Comparison of ENCODE assay signal across 23 mouse cellular contexts in the genomic region with DNA sequence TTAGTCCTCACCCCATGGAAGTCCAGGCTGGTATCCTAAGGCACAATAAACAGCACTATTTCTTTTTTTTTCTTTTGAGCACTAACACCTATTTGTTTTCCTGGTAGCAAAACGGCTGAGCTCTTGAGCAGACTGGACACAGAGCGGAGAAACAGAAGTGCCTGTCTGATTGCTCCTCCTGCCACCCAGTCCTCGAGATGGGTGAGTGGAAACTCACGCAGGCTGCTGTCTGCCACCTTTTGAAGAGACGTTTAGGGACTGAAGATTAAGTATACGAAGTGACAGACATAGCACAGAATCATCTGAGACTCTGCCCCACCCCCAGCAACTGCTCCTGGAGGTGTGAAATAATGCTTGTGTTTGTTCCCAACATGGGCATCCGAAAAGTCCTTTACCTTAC. TPM values are rescaled to one million over a fixed set of nuclear protein-coding genes. Genes with fewer than 3 reads are reported as not detected.
DNase-seq lines count a peak whose midpoint lies in the region; ATAC-seq lines count a peak whose summit lies in the region.
"Had no signal": no experiment of that assay in that cellular context is flagged by ENCODE, and none has a peak within 500 bp of the region (broad histone marks: within the 10 kb centered on the region; RNA-seq: fewer than 3 reads in every experiment).

No protein-coding gene starts in this region.

- WGBS in forebrain, embryonic 13.5 days: 55% methylated on average over 7 of the region's 7 CpGs
- 73% methylated on average over 7 of the region's 7 CpGs for WGBS in forebrain, embryonic 10.5 days
- WGBS in forebrain, embryonic 15.5 days: 43% methylated on average over 7 of the region's 7 CpGs
- WGBS in forebrain, embryonic 12.5 days: 64% methylated on average over 7 of the region's 7 CpGs

- no peak for DNase-seq in forebrain, embryonic 10.5 days (ENCODE audit: extremely low spot score, low spot score)
- DNase-seq in heart, adult 11 months: peak; percentile 62
- no peak for DNase-seq in heart, adult 9 months (ENCODE audit: low spot score in 2 of 2)
- DNase-seq in ovary, postnatal 36 days (ENCODE audit: low spot score): peak; percentile 5
- no peak for DNase-seq in ovary, adult 18-20 months (ENCODE audit: low spot score)
- DNase-seq: adrenal gland, postnatal 10 days; adrenal gland, postnatal 25 days; B cell, adult 2 months; cerebellum, adult 11-12 months; cerebellum, adult 2 months; cerebellum, adult 9-10 months; cerebellum, postnatal 10 days; cerebellum, postnatal 25 days had no signal

- peak; percentile 19; the same call in 1 of the 2 replicates for ATAC-seq in forebrain, embryonic 13.5 days
- 0 out of 2 replicates have a peak, but pooled peaks have one; percentile 26 for ATAC-seq in forebrain, embryonic 15.5 days (replicated peaks)
- no peak for ATAC-seq in forebrain, embryonic 12.5 days (ENCODE audit: low FRiP score)
- ATAC-seq: activated CD4-positive, CD25-positive, alpha-beta regulatory T cell, adult 4 months; CD4-positive, CD25-positive, alpha-beta regulatory T cell, adult 4 months; Patski had no signal

- H3K36me3 ChIP-seq in forebrain, embryonic 13.5 days (ENCODE audit: poor library complexity, severe bottlenecking): no peaks in the 10 kb centered on the region
- H3K36me3 ChIP-seq in forebrain, embryonic 10.5 days (replicated peaks): no peaks in the 10 kb centered on the region
- no peaks in the 10 kb centered on the region for H3K36me3 ChIP-seq in forebrain, embryonic 15.5 days
- no peaks in the 10 kb centered on the region for H3K36me3 ChIP-seq in forebrain, embryonic 12.5 days (replicated peaks)
- H3K36me3 ChIP-seq: embryonic facial prominence, embryonic 10.5 days; embryonic facial prominence, embryonic 12.5 days; G1E had no signal

- no peaks in the 10 kb centered on the region for H3K27me3 ChIP-seq in forebrain, embryonic 13.5 days
- H3K27me3 ChIP-seq in forebrain, embryonic 10.5 days (ENCODE audit: poor library complexity, severe bottlenecking): no peaks in the 10 kb centered on the region
- no peaks in the 10 kb centered on the region for H3K27me3 ChIP-seq in forebrain, embryonic 15.5 days
- H3K27me3 ChIP-seq in forebrain, embryonic 12.5 days: no peaks in the 10 kb centered on the region
- H3K27me3 ChIP-seq: CH12.LX; embryonic facial prominence, embryonic 12.5 days had no signal

- no peak overlapping the region for H3K9ac ChIP-seq in forebrain, embryonic 13.5 days
- H3K9ac ChIP-seq in forebrain, embryonic 15.5 days (replicated peaks): no peak overlapping the region
- H3K9ac ChIP-seq in forebrain, embryonic 12.5 days: no peak overlapping the region
- H3K9ac ChIP-seq: embryonic facial prominence, embryonic 12.5 days had no signal

- no peak overlapping the region for H3K4me2 ChIP-seq in forebrain, embryonic 13.5 days
- H3K4me2 ChIP-seq in forebrain, embryonic 15.5 days (replicated peaks): no peak overlapping the region
- H3K4me2 ChIP-seq in forebrain, embryonic 12.5 days: no peak overlapping the region
- H3K4me2 ChIP-seq: embryonic facial prominence, embryonic 12.5 days had no signal

- no peak overlapping the region for H3K27ac ChIP-seq in forebrain, embryonic 13.5 days
- no peak overlapping the region for H3K27ac ChIP-seq in forebrain, embryonic 10.5 days
- no peak overlapping the region for H3K27ac ChIP-seq in forebrain, embryonic 15.5 days (replicated peaks)
- no peak overlapping the region for H3K27ac ChIP-seq in forebrain, embryonic 12.5 days
- H3K27ac ChIP-seq: embryonic facial prominence, embryonic 10.5 days; embryonic facial prominence, embryonic 12.5 days had no signal

- H3K4me1 ChIP-seq in forebrain, embryonic 13.5 days: no peaks in the 10 kb centered on the region
- H3K4me1 ChIP-seq in forebrain, embryonic 10.5 days: no peaks in the 10 kb centered on the region
- H3K4me1 ChIP-seq in forebrain, embryonic 15.5 days: 0 out of 2 replicates have a peak, but pooled peaks cover 5% of the 10 kb centered on the region
- no peaks in the 10 kb centered on the region for H3K4me1 ChIP-seq in forebrain, embryonic 12.5 days
- H3K4me1 ChIP-seq: embryonic facial prominence, embryonic 10.5 days; embryonic facial prominence, embryonic 12.5 days had no signal

- no peaks in the 10 kb centered on the region for H3K9me3 ChIP-seq in forebrain, embryonic 13.5 days (replicated peaks)
- no peaks in the 10 kb centered on the region for H3K9me3 ChIP-seq in forebrain, embryonic 10.5 days
- H3K9me3 ChIP-seq in forebrain, embryonic 15.5 days: no peaks in the 10 kb centered on the region
- no peaks in the 10 kb centered on the region for H3K9me3 ChIP-seq in forebrain, embryonic 12.5 days
- H3K9me3 ChIP-seq: embryonic facial prominence, embryonic 10.5 days; embryonic facial prominence, embryonic 12.5 days had no signal

- H3K4me3 ChIP-seq in forebrain, embryonic 13.5 days: no peak overlapping the region
- no peak overlapping the region for H3K4me3 ChIP-seq in forebrain, embryonic 10.5 days
- no peak overlapping the region for H3K4me3 ChIP-seq in forebrain, embryonic 15.5 days
- no peak overlapping the region for H3K4me3 ChIP-seq in forebrain, embryonic 12.5 days (replicated peaks)
- H3K4me3 ChIP-seq: embryonic facial prominence, embryonic 10.5 days; embryonic facial prominence, embryonic 12.5 days had no signal

RNA-seq across cellular contexts. Expression of a gene that starts 59.5 kb away (rescaled TPM):
- polyA plus RNA-seq in forebrain, embryonic 13.5 days (2015; fragmentation: Nextera tagmentation; extraction: Ambion mirVana): 0.17 and 0.24 TPM in 2 replicates
- polyA plus RNA-seq in forebrain, embryonic 10.5 days (2016; fragmentation: Nextera tagmentation; extraction: Ambion mirVana): not detected in 2 replicates
- polyA plus RNA-seq in forebrain, embryonic 15.5 days (2015; fragmentation: Nextera tagmentation; extraction: Ambion mirVana): 0.20 and 0.34 TPM in 2 replicates
- 0.19 and 0.22 TPM in 2 replicates for polyA plus RNA-seq in forebrain, embryonic 12.5 days (2016; fragmentation: Nextera tagmentation; extraction: Ambion mirVana)
- polyA plus RNA-seq: G1E, Patski had no signal

Comparison
In these comparisons a context has a peak if more than half of its experiments do, and no peak if none do; other contexts are left out.
1. DNase-seq: peak in heart, adult 11 months (single experiment) and ovary, postnatal 36 days (single experiment); none in forebrain, embryonic 10.5 days (single experiment), heart, adult 9 months (0 of 2) and ovary, adult 18-20 months (single experiment).